Mouse (Mus musculus): Measurements from ENCODE around the gene Sass6.
A peak's percentile ranks its signal among the peaks of the same experiment; 100 is the strongest.
"Not testable (repeated sequence)": the region's sequence is repeated elsewhere in the genome, so short reads cannot be mapped to it uniquely, and the experiment has no call there.

The Sass6 gene

GRCm38 (mm10) chr3:116661870-116662414 is 67.2 kb downstream of the Sass6 start:
- no peak for DNase-seq (ENCODE audit: extremely low read depth, insufficient read length, low spot score)

GRCm38 (mm10) chr3:116662463-116662863 is 67.7 kb downstream of the Sass6 start, which contains the start of gene Mfsd14a:
Gene Mfsd14a (minus strand): TSS chr3:116662677.
- DNase-seq (ENCODE audit: extremely low read depth, insufficient read length, low spot score), result peak; percentile 98

- DNase-seq (ENCODE audit: extremely low read depth, insufficient read length, low spot score), result not testable (repeated sequence)
These were observed 69.5 kb downstream of the Sass6 start for GRCm38 (mm10) chr3:116664281-116664680.

Data from 3134 (cell line).